Mouse (Mus musculus) brain, embryonic 14.5 days (tissue): Measurements from ENCODE around the gene E2f4.

Experiments
- CTCF ChIP-seq: fragments of 200-500 bp; IDR thresholded peaks from 2 replicates; pipeline ENCODE4 v1.5.1; 2012; ENCODE audit warnings: inconsistent platforms, mild to moderate bottlenecking, moderate library complexity, borderline replicate concordance; ENCODE audit not compliant: insufficient read depth, insufficient read length; ENCODE audit errors: extremely low read depth
- POLR2A ChIP-seq: fragments of 200-500 bp; IDR thresholded peaks from 2 replicates; pipeline ENCODE4 v1.6.1; 2012; ENCODE audit warnings: mild to moderate bottlenecking, inconsistent platforms, borderline replicate concordance; ENCODE audit not compliant: poor library complexity, insufficient read depth, insufficient read length, severe bottlenecking; ENCODE audit errors: extremely low read depth

DNA sequence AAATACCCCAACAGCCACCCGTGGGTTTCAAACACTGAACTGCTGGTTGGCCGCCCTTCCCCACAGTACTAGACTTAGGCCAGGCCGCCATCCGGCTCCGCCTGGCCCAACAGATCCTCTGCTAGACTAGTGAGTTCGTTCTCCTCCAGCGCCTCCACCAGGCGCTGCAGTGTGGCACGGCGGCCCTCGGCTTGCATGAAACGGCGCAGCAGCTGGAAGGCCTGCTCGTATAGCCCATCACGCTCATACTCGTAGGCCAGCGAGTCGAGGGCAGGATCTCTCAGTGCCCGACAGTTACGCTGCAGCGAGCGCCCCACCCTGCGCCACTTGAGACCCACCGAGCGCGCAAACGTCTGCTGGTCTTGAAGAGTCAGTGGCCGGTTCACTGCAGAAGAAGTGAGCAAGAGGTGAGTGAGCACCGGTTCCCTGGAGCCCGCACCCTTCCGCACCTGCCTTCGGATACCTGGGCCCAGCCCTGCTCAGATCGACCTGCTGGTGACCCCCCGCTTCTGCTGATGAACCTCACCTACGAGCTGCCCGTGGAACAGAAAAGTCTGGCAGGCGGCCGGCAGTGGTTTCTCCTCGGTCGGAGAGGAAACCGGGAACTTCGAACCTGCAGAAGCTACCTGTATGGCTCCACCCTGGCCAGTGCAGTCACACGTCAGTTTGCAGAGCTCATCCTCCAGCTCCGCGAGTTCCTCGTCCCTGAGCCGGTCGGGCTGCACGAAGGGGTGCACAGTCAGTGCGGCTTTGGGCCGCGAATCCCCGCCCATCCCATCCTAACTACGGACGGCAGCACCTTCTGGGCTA is 38.3 kb upstream of the E2f4 start:
- TF ChIP-seq CTCF = 0 out of 2 replicates have a peak, but pooled peaks have one; percentile 14
- TF ChIP-seq POLR2A = no peak
